Mouse (Mus musculus): ENCODE measurements around the gene Chmp2b. TPM values are rescaled to one million over a fixed set of nuclear protein-coding genes. Genes with fewer than 3 reads are reported as not detected.

Gene Chmp2b
- 18.4 and 22.0 TPM in 2 replicates for polyA plus RNA-seq (2015; fragmentation: Nextera tagmentation; extraction: Ambion mirVana)

DNA sequence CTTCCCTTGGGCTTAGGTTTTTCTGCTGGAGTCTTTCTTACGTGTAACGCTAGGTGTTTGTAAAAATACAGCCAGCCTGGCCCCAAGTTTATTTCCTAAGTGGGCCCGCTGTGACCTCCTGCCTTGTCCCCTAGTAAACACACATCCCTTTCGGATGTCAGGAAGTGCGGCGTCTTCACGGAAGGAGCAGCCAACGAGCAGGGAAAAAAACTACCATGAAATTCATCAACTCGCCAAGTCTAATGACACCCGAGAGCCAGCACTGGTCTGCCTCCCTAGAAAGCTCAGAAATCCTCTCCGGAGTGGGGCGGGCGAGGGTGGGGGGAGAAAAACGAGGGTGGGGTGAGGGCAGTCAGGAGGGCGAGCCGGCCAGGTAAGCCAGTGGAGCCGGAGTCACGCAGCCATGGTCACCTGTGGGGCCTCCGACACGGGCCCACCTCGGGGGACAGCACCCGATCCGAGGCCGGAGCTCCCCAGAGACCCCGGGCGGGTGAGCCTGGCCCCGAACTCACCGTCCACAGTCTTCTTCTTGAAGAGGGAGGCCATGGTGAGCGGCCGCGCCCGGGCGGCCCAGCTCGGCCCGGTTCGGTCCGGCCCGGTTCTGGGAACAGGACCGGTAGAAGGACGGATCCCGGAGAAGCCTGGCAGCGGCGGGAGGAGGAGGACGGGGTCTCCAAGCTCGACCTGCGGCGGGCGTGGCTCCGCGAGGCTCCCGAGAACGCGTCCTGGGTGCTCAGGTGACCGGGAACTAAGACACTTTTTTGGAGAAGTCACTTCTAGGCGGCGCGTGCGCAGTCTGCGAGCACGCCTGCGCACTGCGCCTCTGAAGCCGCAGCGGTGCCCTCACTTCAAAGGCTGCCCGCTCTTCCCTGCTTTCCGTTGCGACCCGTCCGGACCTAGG, at the start of gene Chmp2b:
TSS of gene Chmp2b (minus strand) at position 764 of the 901 bp plus-strand sequence.
- H3K9me3 ChIP-seq (replicated peaks), result no peaks in the 10 kb centered on the region
- peaks cover 14% of the 10 kb centered on the region for H3K4me1 ChIP-seq (replicated peaks)
- DNase-seq, result peak; percentile 66
- H3K4me2 ChIP-seq, result peak within 1 kb of the TSS; percentile 85
- peak within 1 kb of the TSS; percentile 84 for H3K9ac ChIP-seq
- peak; percentile 95 for ATAC-seq (ENCODE audit: low read depth)
- WGBS (ENCODE audit: insufficient replicate concordance), result under 1% methylated on average over 64 of the region's 69 CpGs
- H3K36me3 ChIP-seq, result no peaks in the 10 kb centered on the region
- H3K27me3 ChIP-seq, result no peaks in the 10 kb centered on the region
- peak within 1 kb of the TSS; percentile 87 for H3K4me3 ChIP-seq (replicated peaks)
- peak within 1 kb of the TSS; percentile 43; the same call in 1 of the 2 replicates for H3K27ac ChIP-seq

DNA sequence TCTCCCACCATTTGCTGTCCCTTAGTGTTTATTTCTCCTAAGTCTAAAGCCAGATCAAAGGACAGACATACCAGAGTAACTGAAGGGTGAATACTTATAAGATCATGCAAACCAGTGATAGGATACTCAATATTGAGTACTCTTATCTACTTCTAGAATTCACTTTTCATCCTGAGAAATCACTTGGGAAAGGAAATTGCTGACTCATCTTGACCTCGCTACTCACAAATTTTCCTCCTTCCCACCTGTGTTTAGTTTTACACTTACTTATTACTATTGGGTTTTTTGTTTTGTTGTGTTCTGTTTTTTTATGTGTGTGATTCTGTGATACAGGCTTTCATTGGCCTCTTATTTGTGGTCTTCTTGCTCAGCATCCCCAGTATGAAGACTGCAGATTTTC, 49.2 kb upstream of the Chmp2b start:
- Histone ChIP-seq H3K36me3 (no peaks in the 10 kb centered on the region), H3K9ac (no peak overlapping the region), H3K27me3 (no peaks in the 10 kb centered on the region), H3K4me1 (replicated peaks) (no peaks in the 10 kb centered on the region), H3K9me3 (replicated peaks) (no peaks in the 10 kb centered on the region), H3K4me3 (replicated peaks) (no peak overlapping the region), H3K4me2 (no peak overlapping the region), H3K27ac (no peak overlapping the region)
- DNase-seq, result no peak
- no peak for ATAC-seq (ENCODE audit: low read depth)
- WGBS (ENCODE audit: insufficient replicate concordance), result 70% methylated on average over 1 of the region's 1 CpGs

DNA sequence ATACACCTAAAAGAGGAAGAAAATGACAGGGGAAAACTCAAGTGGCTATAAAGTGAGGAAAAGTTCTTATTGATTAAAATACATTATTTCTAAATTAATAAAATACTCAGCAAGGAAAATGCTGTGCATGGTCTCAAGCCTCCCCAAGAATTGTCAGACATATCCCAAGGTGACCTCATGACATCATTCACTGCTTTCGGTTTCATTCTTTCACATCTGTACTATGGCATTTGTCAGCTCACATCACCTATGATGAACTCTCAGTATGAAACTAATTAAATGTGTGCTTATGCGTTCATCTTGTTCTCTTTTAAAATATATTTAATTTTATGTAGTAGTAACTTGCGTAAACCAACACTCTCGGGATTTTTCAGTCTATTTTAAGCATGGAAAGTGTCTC, 38.3 kb upstream of the Chmp2b start:
- H3K36me3 ChIP-seq, result no peaks in the 10 kb centered on the region
- no peak overlapping the region for H3K4me2 ChIP-seq
- no peak overlapping the region for H3K9ac ChIP-seq
- no peak for DNase-seq
- ATAC-seq (ENCODE audit: low read depth), result no peak
- no peaks in the 10 kb centered on the region for H3K27me3 ChIP-seq
- no peaks in the 10 kb centered on the region for H3K9me3 ChIP-seq (replicated peaks)
- H3K4me1 ChIP-seq (replicated peaks), result no peaks in the 10 kb centered on the region
- WGBS (ENCODE audit: insufficient replicate concordance), result 63% methylated on average over 4 of the region's 4 CpGs
- H3K4me3 ChIP-seq (replicated peaks), result no peak overlapping the region
- H3K27ac ChIP-seq, result no peak overlapping the region

GRCm38 (mm10) chr16:65586111-65586865, 23.8 kb upstream of the Chmp2b start:
- no peak overlapping the region for H3K9ac ChIP-seq
- DNase-seq, result no peak
- 64% methylated on average over 7 of the region's 7 CpGs for WGBS (ENCODE audit: insufficient replicate concordance)
- H3K36me3 ChIP-seq, result no peaks in the 10 kb centered on the region
- no peaks in the 10 kb centered on the region for H3K4me1 ChIP-seq (replicated peaks)
- H3K9me3 ChIP-seq (replicated peaks), result no peaks in the 10 kb centered on the region
- H3K27me3 ChIP-seq, result no peaks in the 10 kb centered on the region
- no peak overlapping the region for H3K4me3 ChIP-seq (replicated peaks)
- no peak overlapping the region for H3K27ac ChIP-seq
- ATAC-seq (ENCODE audit: low read depth), result no peak
- H3K4me2 ChIP-seq, result no peak overlapping the region

- DNase-seq (no peak), ATAC-seq (ENCODE audit: low read depth) (no peak)
- H3K4me2 ChIP-seq, result no peak overlapping the region
- H3K9me3 ChIP-seq (replicated peaks), result no peaks in the 10 kb centered on the region
- no peak overlapping the region for H3K4me3 ChIP-seq (replicated peaks)
- H3K4me1 ChIP-seq (replicated peaks), result no peaks in the 10 kb centered on the region
- no peaks in the 10 kb centered on the region for H3K27me3 ChIP-seq
- H3K9ac ChIP-seq, result no peak overlapping the region
- 61% methylated on average over 2 of the region's 2 CpGs for WGBS (ENCODE audit: insufficient replicate concordance)
- no peak overlapping the region for H3K27ac ChIP-seq
- no peaks in the 10 kb centered on the region for H3K36me3 ChIP-seq
These were observed 23.2 kb upstream of the Chmp2b start for GRCm38 (mm10) chr16:65585699-65586098.

DNA sequence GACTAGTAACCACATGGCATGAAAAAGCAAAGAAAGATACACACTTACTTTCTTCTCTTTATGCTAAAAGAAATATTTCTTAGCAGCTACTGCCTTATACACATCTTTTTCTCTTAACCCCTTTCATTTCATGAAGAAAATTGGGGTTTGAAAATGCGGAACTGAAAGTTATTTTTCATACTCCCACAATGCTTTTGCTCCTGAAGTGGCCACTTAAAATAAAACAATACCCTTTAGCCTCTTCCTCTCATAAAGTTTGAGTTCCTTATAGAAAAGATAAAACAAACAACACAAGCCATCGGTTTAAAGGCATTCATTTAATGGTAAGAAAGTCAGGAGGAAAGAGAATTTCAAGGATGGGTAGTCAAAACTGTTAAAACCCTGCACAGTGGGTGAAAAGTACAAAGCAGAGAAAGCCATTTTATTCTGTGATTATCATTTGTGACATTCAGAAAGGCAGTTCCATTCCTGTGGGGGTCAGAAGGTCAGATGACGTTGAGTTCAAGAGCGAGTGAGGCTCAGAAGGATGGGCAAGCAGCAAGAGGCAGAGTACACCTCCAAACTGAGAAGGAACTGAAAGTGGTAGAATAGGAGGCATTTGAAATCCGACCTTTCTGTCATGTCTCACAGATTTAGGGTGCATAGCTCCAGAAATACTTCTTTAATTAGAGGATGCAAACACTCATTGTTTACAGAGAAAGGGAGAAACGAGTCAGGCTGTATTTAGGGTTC, 14.9 kb upstream of the Chmp2b start:
- Histone ChIP-seq H3K27ac (no peak overlapping the region), H3K9ac (no peak overlapping the region), H3K4me2 (no peak overlapping the region), H3K4me1 (replicated peaks) (no peaks in the 10 kb centered on the region), H3K36me3 (no peaks in the 10 kb centered on the region), H3K27me3 (no peaks in the 10 kb centered on the region), H3K9me3 (replicated peaks) (no peaks in the 10 kb centered on the region), H3K4me3 (replicated peaks) (no peak overlapping the region)
- DNase-seq (no peak), ATAC-seq (ENCODE audit: low read depth) (no peak)
- WGBS (ENCODE audit: insufficient replicate concordance), result 52% methylated on average over 6 of the region's 6 CpGs

DNA sequence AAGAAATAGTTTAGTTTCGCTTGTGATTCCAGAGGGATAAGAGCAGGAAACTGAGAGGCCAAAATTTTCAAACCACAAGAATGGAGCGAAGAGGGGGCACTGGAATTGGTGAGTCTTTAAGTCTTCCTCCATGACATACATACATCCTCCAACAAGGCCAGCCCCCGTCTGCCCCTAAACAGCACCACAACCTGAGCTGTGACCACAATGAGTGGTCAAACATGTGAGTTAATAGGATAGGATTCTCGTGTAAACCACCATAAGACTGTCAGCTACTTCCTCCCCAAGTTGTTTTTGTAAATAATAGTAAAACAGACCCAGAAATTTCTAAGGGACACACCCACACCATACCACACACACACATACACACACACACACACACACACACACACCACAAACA, 6.3 kb upstream of the Chmp2b start:
- no peaks in the 10 kb centered on the region for H3K36me3 ChIP-seq
- no peaks in the 10 kb centered on the region for H3K27me3 ChIP-seq
- no peak for DNase-seq
- no peak for ATAC-seq (ENCODE audit: low read depth)
- WGBS (ENCODE audit: insufficient replicate concordance), result 29% methylated on average over 4 of the region's 4 CpGs
- H3K4me2 ChIP-seq, result no peak overlapping the region
- H3K9ac ChIP-seq, result no peak overlapping the region
- no peak overlapping the region for H3K4me3 ChIP-seq (replicated peaks)
- H3K4me1 ChIP-seq (replicated peaks), result no peaks in the 10 kb centered on the region
- H3K9me3 ChIP-seq (replicated peaks), result no peaks in the 10 kb centered on the region
- H3K27ac ChIP-seq, result no peak overlapping the region

- no peak for ATAC-seq (ENCODE audit: low read depth)
- 70% methylated on average over 1 of the region's 1 CpGs for WGBS (ENCODE audit: insufficient replicate concordance)
These were observed 2.4 kb upstream of the Chmp2b start for GRCm38 (mm10) chr16:65564951-65565350.

GRCm38 (mm10) chr16:65564306-65564705, 1.8 kb upstream of the Chmp2b start:
- ATAC-seq (ENCODE audit: low read depth) (no peak), DNase-seq (no peak)
- no peak overlapping the region for H3K9ac ChIP-seq
- H3K27ac ChIP-seq, result no peak overlapping the region
- H3K27me3 ChIP-seq, result no peaks in the 10 kb centered on the region
- peaks cover 14% of the 10 kb centered on the region for H3K4me1 ChIP-seq (replicated peaks)
- H3K36me3 ChIP-seq, result no peaks in the 10 kb centered on the region
- no peaks in the 10 kb centered on the region for H3K9me3 ChIP-seq (replicated peaks)
- H3K4me2 ChIP-seq, result no peak overlapping the region
- WGBS (ENCODE audit: insufficient replicate concordance), result 78% methylated on average over 8 of the region's 8 CpGs
- no peak overlapping the region for H3K4me3 ChIP-seq (replicated peaks)

More at GRCm38 (mm10) chr16:65564951-65565350, 2.4 kb upstream of the Chmp2b start:
- Histone ChIP-seq H3K27me3 (no peaks in the 10 kb centered on the region), H3K4me2 (no peak overlapping the region), H3K9ac (no peak overlapping the region), H3K9me3 (replicated peaks) (no peaks in the 10 kb centered on the region), H3K4me1 (replicated peaks) (peaks cover 14% of the 10 kb centered on the region), H3K4me3 (replicated peaks) (no peak overlapping the region), H3K27ac (no peak overlapping the region), H3K36me3 (no peaks in the 10 kb centered on the region)
- no peak for DNase-seq

DNA sequence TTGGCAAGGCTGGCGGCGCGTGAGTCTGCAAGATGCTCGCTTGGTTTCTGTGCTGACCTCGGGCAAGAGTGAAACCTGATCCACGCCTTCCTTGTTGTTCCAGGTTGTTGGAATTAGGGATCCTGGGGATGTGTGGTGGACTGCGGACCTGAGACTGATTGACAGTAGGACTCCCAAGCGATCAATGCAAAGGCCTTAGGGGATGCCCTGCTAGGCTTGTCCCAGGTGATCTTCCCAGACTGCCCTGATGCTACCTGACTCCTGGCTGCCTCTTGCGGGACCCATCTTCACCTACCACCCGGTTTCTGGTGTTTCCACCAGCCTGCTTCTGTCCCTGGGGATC, 309 bp upstream of the Chmp2b start:
- Histone ChIP-seq H3K27ac (no peak overlapping the region), H3K4me3 (replicated peaks) (peak overlapping the region; percentile 87), H3K4me1 (replicated peaks) (peaks cover 14% of the 10 kb centered on the region), H3K4me2 (peak overlapping the region; percentile 85), H3K27me3 (no peaks in the 10 kb centered on the region), H3K9me3 (replicated peaks) (no peaks in the 10 kb centered on the region), H3K9ac (peak overlapping the region; percentile 84), H3K36me3 (no peaks in the 10 kb centered on the region)
- no peak for DNase-seq
- under 1% methylated on average over 10 of the region's 10 CpGs for WGBS (ENCODE audit: insufficient replicate concordance)
- ATAC-seq (ENCODE audit: low read depth), result peak; percentile 57

All from liver, embryonic 13.5 days (tissue).